Mouse (Mus musculus) G1E (cell line): ENCODE measurements around the gene Qtrt1.

Source experiments
- CTCF ChIP-seq: IDR thresholded peaks from 2 replicates; pipeline ENCODE4 v1.5.1; 2012; ENCODE audit warnings: low read depth, low read length, inconsistent platforms, mixed read lengths
- GATA1 ChIP-seq: IDR thresholded peaks from 2 replicates; pipeline ENCODE4 v1.6.1; 2012; ENCODE audit warnings: borderline replicate concordance, low read length, inconsistent platforms, mixed read lengths
- GATA2 ChIP-seq: IDR thresholded peaks from 2 replicates; pipeline ENCODE4 v1.6.1; 2012; ENCODE audit warnings: low read depth, low read length, inconsistent platforms, borderline replicate concordance
- POLR2AphosphoS5 ChIP-seq: IDR thresholded peaks from 2 replicates; pipeline ENCODE4 v1.6.1; 2012; ENCODE audit warnings: low read depth, low read length, inconsistent platforms; ENCODE audit not compliant: insufficient replicate concordance
- TAL1 ChIP-seq: conservative IDR thresholded peaks from 2 replicates; pipeline ENCODE4 v1.6.1; 2012; ENCODE audit warnings: low read depth, low read length, inconsistent platforms, mixed read lengths

GRCm38 (mm10) chr9:21419646-21420045 is 8.0 kb downstream of the Qtrt1 start:
- no peak for TF ChIP-seq CTCF
- no peak for TF ChIP-seq POLR2AphosphoS5
- TF ChIP-seq TAL1 = no peak
- TF ChIP-seq GATA1 = no peak
- TF ChIP-seq GATA2 = no peak
